Mouse (Mus musculus) lung, adult 18-20 months (tissue): ENCODE data around the gene Pdik1l.

Source experiments
- DNase-seq, 2 experiments: peaks; one replicate each; pipeline ENCODE4 v3.0.0; 2022; ENCODE audit warnings: mixed read lengths in 2 of 2

Pdik1l gene

DNA sequence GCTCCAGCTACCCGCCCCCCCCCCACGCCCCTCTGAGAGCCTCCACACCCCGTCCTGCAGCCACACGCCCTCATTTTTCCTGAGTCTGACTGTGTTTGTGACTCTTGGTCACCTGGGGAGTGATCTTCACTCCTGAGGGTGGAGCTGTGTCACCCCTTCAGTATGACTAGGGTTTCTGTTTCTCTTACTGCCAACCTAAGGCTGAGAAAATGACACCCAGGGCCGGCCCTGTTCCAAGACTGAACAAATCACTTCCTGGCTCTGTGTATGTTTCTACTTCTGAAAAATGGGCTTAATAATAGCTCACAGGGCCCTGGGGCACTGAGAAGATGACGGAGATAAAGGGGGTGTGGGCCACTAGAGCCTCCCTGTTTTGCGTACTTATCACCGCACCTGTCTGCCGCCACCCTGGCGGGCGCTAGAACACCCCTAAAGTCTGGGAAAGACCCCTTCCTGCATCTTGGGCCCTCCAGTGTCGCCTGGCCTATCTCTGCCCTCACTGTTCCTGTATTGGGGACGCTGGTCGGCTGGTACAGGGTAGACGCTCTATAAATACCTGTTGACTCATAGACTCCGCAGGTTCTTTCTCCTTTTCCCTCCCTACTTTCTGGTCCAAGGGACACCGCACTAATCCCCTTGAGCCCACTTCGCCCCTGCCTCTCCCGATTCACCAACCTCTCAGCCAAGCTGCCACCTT lies 50.0 kb downstream of the Pdik1l start:
- peak; percentile 37 to 45 for DNase-seq

DNA sequence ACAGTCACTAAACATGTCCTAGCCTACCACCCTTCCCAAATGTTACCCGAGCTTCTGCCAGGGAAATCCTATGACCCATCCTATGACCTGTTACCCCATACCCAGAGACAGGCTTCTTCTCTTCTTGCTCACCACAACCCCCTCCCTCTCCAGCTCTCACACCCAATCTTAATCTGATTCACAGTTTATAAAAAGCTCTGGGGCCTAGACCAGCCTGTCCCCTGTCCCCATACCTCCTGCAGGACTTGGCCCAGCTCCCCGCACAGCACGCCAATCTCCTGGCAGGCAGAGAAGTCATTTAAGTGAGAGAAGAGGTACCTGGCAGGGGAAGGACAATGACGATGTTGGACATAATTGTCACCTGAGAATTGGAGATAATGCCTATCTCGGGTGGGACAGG lies 52.8 kb downstream of the Pdik1l start:
- no peak for DNase-seq

- DNase-seq, result no peak
Observed at GRCm38 (mm10) chr4:134230431-134230830, 57.3 kb downstream of the Pdik1l start.

DNA sequence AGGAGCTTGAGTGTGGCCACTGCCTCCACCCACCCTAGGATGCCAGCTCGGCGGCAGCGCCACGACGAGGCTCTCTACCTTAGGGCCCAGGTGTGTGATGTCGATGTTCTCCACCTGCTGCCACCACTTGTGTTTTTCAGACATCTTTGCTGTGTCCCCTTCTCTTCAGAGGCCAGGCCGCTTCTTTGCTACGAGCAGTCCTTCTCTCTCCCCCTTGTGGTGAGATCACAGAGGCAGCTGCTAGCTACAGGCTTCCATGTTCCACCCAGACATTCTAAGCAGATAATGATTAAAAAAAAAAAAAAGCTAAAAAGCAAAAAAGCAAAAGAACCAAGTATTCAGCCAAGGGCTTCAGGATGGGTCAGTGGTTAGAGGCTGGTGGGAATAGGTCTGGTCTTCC lies 60.5 kb downstream of the Pdik1l start, which contains the start of gene Catsper4:
Catsper4 (minus strand) TSS at position 190 of the 400 bp plus-strand sequence.
- DNase-seq, result no peak
